Mouse (Mus musculus) small intestine, adult 2 months (tissue): ENCODE results near the gene Npvf. TPM values are rescaled to one million over a fixed set of nuclear protein-coding genes. Genes with fewer than 3 reads are reported as not detected.

Experiments
- H3K27ac ChIP-seq: fragments of 200-500 bp; 2 replicates; pipeline ENCODE4 v1.5.1; 2012; ENCODE audit warnings: low read depth, low read length, control low read depth, inconsistent platforms; ENCODE audit not compliant: insufficient read depth
- H3K27me3 ChIP-seq: fragments of 200-500 bp; 2 replicates; pipeline ENCODE4 v1.6.1; 2012; ENCODE audit warnings: mild to moderate bottlenecking, moderate library complexity, low read length, inconsistent platforms; ENCODE audit not compliant: control insufficient read depth, insufficient read depth
- H3K36me3 ChIP-seq: fragments of 200-500 bp; 2 replicates; pipeline ENCODE4 v1.6.1; 2012; ENCODE audit warnings: mild to moderate bottlenecking, low read length, control low read depth, inconsistent platforms; ENCODE audit not compliant: control insufficient read depth, insufficient read depth
- H3K4me1 ChIP-seq: fragments of 200-500 bp; 2 replicates; pipeline ENCODE4 v1.6.1; 2012; ENCODE audit warnings: low read length, inconsistent platforms, mixed read lengths; ENCODE audit not compliant: control insufficient read depth, insufficient read depth, insufficient read length
- H3K4me3 ChIP-seq: fragments of 200-500 bp; 2 replicates; pipeline ENCODE4 v1.5.1; 2012; ENCODE audit warnings: low read depth, mild to moderate bottlenecking, control low read depth, inconsistent platforms, low read length, moderate library complexity
- CTCF ChIP-seq: fragments of 200-500 bp; IDR thresholded peaks from 2 replicates; pipeline ENCODE4 v1.5.1; 2012; ENCODE audit warnings: low read depth, mild to moderate bottlenecking, control low read depth, inconsistent platforms, low read length, moderate library complexity, mixed read lengths; ENCODE audit not compliant: insufficient replicate concordance, insufficient read length; ENCODE audit errors: extremely low read depth
- POLR2A ChIP-seq: fragments of 200-500 bp; IDR thresholded peaks from 2 replicates; pipeline ENCODE4 v1.6.1; 2012; ENCODE audit warnings: low read depth, mild to moderate bottlenecking, control low read depth, inconsistent platforms, low read length, moderate library complexity
- WGBS: fragments of 180-500 bp; shearing (Covaris S2); methylation state at CpG from one replicate; pipeline ENCODE4 v1.1.7; 2018; 5-methylcytosine and 5-hydroxymethylcytosine counted together
- polyA plus RNA-seq: library from polyadenylated mRNA; depleted of rRNA; stranded (reverse); fragments of >200 nt; gene quantifications from 2 replicates; pipeline ENCODE4 v1.2.3, GENCODE M21; 2012; rRNA removed

The Npvf gene
- not detected in 2 replicates for polyA plus RNA-seq

- TF ChIP-seq CTCF (no peak), POLR2A (no peak)
- no peak within 1 kb of the TSS for H3K4me3 ChIP-seq
- H3K36me3 ChIP-seq, result no peaks in the 10 kb centered on the region
- 73% methylated on average over 4 of the region's 4 CpGs for WGBS
- no peak within 1 kb of the TSS for H3K27ac ChIP-seq
- no peaks in the 10 kb centered on the region for H3K4me1 ChIP-seq
- no peaks in the 10 kb centered on the region for H3K27me3 ChIP-seq
Measured at GRCm38 (mm10) chr6:50654356-50654755, at the start of gene Npvf. Gene Npvf (minus strand): TSS chr6:50654439.

- TF ChIP-seq CTCF (no peak), POLR2A (no peak)
- no peaks in the 10 kb centered on the region for H3K27me3 ChIP-seq
- 73% methylated on average over 15 of the region's 15 CpGs for WGBS
- no peak overlapping the region for H3K27ac ChIP-seq
- H3K36me3 ChIP-seq, result no peaks in the 10 kb centered on the region
- no peaks in the 10 kb centered on the region for H3K4me1 ChIP-seq
- H3K4me3 ChIP-seq, result no peak overlapping the region
Measured at GRCm38 (mm10) chr6:50689121-50689815, 35.0 kb upstream of the Npvf start.

- Histone ChIP-seq H3K4me3 (no peak overlapping the region), H3K27ac (no peak overlapping the region), H3K27me3 (no peaks in the 10 kb centered on the region), H3K4me1 (no peaks in the 10 kb centered on the region), H3K36me3 (no peaks in the 10 kb centered on the region)
- WGBS, result 29% methylated on average over 7 of the region's 7 CpGs
- TF ChIP-seq POLR2A (no peak), CTCF (no peak)
Measured at GRCm38 (mm10) chr6:50684646-50685415, 30.6 kb upstream of the Npvf start.

GRCm38 (mm10) chr6:50681491-50681890, 27.3 kb upstream of the Npvf start:
- Histone ChIP-seq H3K4me1 (no peaks in the 10 kb centered on the region), H3K36me3 (no peaks in the 10 kb centered on the region), H3K4me3 (no peak overlapping the region), H3K27ac (no peak overlapping the region), H3K27me3 (no peaks in the 10 kb centered on the region)
- 61% methylated on average over 5 of the region's 5 CpGs for WGBS
- no peak for TF ChIP-seq CTCF
- no peak for TF ChIP-seq POLR2A

- Histone ChIP-seq H3K27ac (no peak overlapping the region), H3K4me1 (no peaks in the 10 kb centered on the region), H3K4me3 (no peak overlapping the region), H3K27me3 (no peaks in the 10 kb centered on the region), H3K36me3 (no peaks in the 10 kb centered on the region)
- 58% methylated on average over 20 of the region's 20 CpGs for WGBS
- no peak for TF ChIP-seq POLR2A
- TF ChIP-seq CTCF, result no peak
Measured at GRCm38 (mm10) chr6:50680224-50681215, 26.3 kb upstream of the Npvf start.

- TF ChIP-seq CTCF, result no peak
- no peak for TF ChIP-seq POLR2A
- WGBS, result 92% methylated on average over 2 of the region's 2 CpGs
- Histone ChIP-seq H3K36me3 (no peaks in the 10 kb centered on the region), H3K4me3 (no peak overlapping the region), H3K27ac (no peak overlapping the region), H3K27me3 (no peaks in the 10 kb centered on the region), H3K4me1 (no peaks in the 10 kb centered on the region)
Measured at GRCm38 (mm10) chr6:50679486-50679828, 25.2 kb upstream of the Npvf start.
